Mouse (Mus musculus): ENCODE data around the gene Coq10b. TPM values are rescaled to one million over a fixed set of nuclear protein-coding genes. Genes with fewer than 3 reads are reported as not detected.
A peak's percentile ranks its signal among the peaks of the same experiment; 100 is the strongest.

Coq10b gene
- polyA plus RNA-seq, 1 experiment from 2014 or later = 22.0 TPM

DNA sequence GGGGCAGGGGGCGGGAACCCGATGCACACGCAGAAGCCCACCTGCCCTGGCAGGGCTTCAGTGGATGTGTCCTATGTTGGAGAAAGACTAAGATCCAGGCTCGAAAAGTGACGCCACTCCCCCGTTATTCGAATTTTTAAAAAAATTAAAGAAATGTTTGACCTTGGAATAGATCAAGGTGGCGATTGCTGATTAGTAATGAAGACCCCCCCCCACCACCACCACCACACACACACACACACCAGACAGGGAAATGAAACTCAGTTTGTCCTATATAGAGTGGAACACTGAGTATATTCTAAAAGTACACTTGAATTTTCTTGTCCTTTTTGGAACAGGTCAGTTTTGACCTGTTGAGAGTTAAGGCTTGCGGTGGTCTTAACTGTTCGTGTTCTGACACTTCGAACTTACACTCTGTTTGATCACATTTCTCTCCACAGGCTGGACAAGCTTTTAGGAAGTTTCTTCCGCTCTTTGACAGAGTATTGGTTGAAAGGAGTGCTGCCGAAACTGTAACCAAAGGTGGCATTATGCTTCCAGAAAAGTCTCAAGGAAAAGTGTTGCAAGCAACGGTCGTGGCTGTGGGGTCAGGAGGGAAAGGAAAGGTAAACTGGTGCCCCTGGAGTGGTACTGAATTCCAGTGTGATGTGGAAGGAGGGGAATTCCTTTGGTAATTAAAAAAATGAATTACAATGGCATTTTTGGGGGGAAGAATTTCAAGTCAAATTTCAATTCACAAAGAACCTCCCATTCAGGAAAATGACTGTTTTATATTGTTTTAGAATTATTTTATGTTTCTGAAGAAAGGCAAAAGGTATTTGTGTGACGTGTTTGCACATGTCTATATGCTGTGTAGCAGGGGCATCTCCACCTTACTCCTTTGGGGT lies 36.3 kb downstream of the Coq10b start:
- H3K36me3 ChIP-seq (replicated peaks) = peaks cover 67% of the 10 kb centered on the region
- H3K4me1 ChIP-seq = peaks cover 38% of the 10 kb centered on the region
- H3K9me3 ChIP-seq = no peaks in the 10 kb centered on the region
- no peaks in the 10 kb centered on the region for H3K27me3 ChIP-seq (replicated peaks; ENCODE audit: low read depth, poor library complexity, severe bottlenecking)
- no peak for DNase-seq (ENCODE audit: low spot score)
- peak overlapping the region; percentile 99 for H3K27ac ChIP-seq (replicated peaks)
- H3K4me3 ChIP-seq = peak overlapping the region; percentile 96
- 10% methylated on average over 16 of the region's 16 CpGs for WGBS

- peaks cover 64% of the 10 kb centered on the region for H3K36me3 ChIP-seq (replicated peaks)
- no peaks in the 10 kb centered on the region for H3K9me3 ChIP-seq
- WGBS = 92% methylated on average over 5 of the region's 5 CpGs
- H3K27me3 ChIP-seq (replicated peaks; ENCODE audit: low read depth, poor library complexity, severe bottlenecking) = no peaks in the 10 kb centered on the region
- peaks cover 31% of the 10 kb centered on the region for H3K4me1 ChIP-seq
- H3K4me3 ChIP-seq = peak overlapping the region; percentile 96
- no peak for DNase-seq (ENCODE audit: low spot score)
- H3K27ac ChIP-seq (replicated peaks) = peak overlapping the region; percentile 99
Observed at GRCm38 (mm10) chr1:55089498-55090064, 37.0 kb downstream of the Coq10b start.

DNA sequence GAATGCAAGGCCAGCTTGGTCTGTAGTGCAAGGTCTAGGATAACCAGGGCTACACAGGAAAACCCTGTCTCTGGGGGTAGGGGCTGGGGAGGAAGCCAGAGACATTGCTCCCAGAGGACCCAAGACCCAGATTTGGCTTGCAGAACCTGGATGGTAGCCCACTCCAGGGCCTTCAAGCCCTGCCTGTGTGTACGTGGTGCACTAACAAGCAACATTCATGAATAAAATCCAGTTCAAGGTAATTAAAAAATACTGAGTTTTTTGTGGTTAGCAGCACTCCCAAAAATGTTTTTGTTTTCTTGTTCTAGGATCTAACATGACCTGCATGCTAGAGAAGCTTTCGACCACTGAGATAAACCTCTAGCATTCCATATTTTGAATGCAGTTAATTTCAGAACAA lies 39.5 kb downstream of the Coq10b start:
- H3K4me3 ChIP-seq = no peak overlapping the region
- peaks cover 49% of the 10 kb centered on the region for H3K36me3 ChIP-seq (replicated peaks)
- peaks cover 13% of the 10 kb centered on the region for H3K4me1 ChIP-seq
- H3K27me3 ChIP-seq (replicated peaks; ENCODE audit: low read depth, poor library complexity, severe bottlenecking) = no peaks in the 10 kb centered on the region
- 90% methylated on average over 2 of the region's 2 CpGs for WGBS
- no peak overlapping the region for H3K27ac ChIP-seq (replicated peaks)
- H3K9me3 ChIP-seq = no peaks in the 10 kb centered on the region
- no peak for DNase-seq (ENCODE audit: low spot score)

DNA sequence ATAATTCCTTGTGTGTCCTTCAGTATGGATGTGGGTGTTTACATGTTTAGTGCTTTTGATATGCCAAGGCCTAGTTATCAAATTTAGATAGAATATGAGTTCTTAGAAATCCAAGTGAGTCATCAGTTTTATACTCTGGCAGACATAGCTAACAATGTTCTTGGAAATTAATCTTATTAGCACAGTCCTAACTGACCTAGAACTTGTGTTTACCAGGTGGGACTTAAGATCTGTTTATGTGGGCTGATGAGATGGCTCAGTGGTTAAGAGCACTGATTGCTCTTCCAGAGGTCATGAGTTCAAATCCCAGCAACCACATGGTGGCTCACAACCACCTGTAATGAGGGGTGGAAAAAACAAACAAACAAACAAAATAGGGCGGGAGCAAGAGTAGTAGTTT lies 39.9 kb downstream of the Coq10b start:
- no peak overlapping the region for H3K4me3 ChIP-seq
- DNase-seq (ENCODE audit: low spot score) = no peak
- H3K36me3 ChIP-seq (replicated peaks) = peaks cover 49% of the 10 kb centered on the region
- H3K27me3 ChIP-seq (replicated peaks; ENCODE audit: low read depth, poor library complexity, severe bottlenecking) = no peaks in the 10 kb centered on the region
- H3K9me3 ChIP-seq = no peaks in the 10 kb centered on the region
- 75% methylated on average over 1 of the region's 1 CpGs for WGBS
- H3K4me1 ChIP-seq = peaks cover 13% of the 10 kb centered on the region
- H3K27ac ChIP-seq (replicated peaks) = no peak overlapping the region

- WGBS = 89% methylated on average over 9 of the region's 9 CpGs
- Histone ChIP-seq H3K4me1 (no peaks in the 10 kb centered on the region), H3K9me3 (no peaks in the 10 kb centered on the region), H3K27ac (replicated peaks) (no peak overlapping the region), H3K27me3 (replicated peaks; ENCODE audit: low read depth, poor library complexity, severe bottlenecking) (no peaks in the 10 kb centered on the region), H3K4me3 (no peak overlapping the region), H3K36me3 (replicated peaks) (no peaks in the 10 kb centered on the region)
- no peak for DNase-seq (ENCODE audit: low spot score)
Observed at GRCm38 (mm10) chr1:55106919-55107585, 54.5 kb downstream of the Coq10b start.

DNA sequence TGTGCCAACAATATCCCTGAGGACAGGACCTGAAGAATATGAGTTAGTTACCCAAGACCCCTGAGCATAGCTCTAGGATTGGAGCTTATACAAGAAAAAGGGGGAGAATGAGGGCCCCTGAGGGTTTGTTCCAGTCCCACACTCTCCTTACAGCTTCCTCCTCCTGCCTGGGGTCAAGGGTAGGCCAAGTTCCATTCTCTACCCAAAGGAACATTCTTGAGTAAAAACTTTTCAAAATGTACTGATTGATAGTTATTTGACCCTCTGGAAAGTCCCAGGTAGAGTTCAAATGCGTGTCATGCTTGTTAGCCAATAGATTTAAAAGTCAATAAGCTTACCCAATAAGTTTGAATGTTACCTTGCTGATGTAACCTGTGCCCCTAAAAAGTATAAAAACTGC lies 55.1 kb downstream of the Coq10b start:
- no peak for DNase-seq (ENCODE audit: low spot score)
- Histone ChIP-seq H3K4me3 (no peak overlapping the region), H3K27ac (replicated peaks) (no peak overlapping the region), H3K4me1 (no peaks in the 10 kb centered on the region), H3K36me3 (replicated peaks) (no peaks in the 10 kb centered on the region), H3K27me3 (replicated peaks; ENCODE audit: low read depth, poor library complexity, severe bottlenecking) (no peaks in the 10 kb centered on the region), H3K9me3 (no peaks in the 10 kb centered on the region)
- WGBS = 85% methylated on average over 1 of the region's 1 CpGs

GRCm38 (mm10) chr1:55108473-55108872 lies 55.9 kb downstream of the Coq10b start:
- Histone ChIP-seq H3K4me1 (no peaks in the 10 kb centered on the region), H3K9me3 (no peaks in the 10 kb centered on the region), H3K4me3 (no peak overlapping the region), H3K36me3 (replicated peaks) (no peaks in the 10 kb centered on the region), H3K27ac (replicated peaks) (no peak overlapping the region), H3K27me3 (replicated peaks; ENCODE audit: low read depth, poor library complexity, severe bottlenecking) (no peaks in the 10 kb centered on the region)
- no peak for DNase-seq (ENCODE audit: low spot score)
- WGBS = 60% methylated on average over 2 of the region's 2 CpGs

DNA sequence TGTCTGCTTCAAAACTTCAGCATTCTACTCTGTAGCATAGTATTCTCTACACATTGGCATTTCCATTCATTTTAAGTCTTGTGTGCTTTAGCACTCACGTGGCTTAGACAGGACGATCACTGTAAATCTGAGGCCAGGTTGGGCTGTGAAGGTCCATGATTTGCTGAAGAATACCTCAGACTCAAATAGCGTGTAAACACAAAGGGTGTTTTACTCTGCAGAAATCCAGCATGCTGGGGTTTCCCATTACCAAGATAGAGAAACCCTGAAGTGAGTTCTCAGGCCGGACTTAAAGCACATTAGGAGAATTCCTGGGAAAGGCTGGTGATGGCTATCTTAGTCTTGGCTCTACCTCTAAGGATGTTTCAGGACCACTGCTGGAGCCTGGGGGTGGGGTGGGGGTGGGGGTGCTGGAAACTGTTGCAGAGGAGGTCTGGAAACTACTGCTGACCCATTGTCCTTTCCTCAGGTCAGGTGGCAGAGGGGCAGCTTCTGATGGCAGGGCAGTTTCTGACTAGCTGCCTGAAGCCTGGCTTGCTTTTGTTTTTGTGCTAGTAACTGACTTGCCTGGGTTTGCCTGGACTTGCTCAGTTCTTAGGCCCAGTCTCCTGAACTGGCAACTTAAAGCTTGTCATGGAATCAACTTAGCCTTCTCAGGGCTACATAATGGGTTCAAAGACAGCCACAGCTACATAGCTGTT lies 56.6 kb downstream of the Coq10b start:
- Histone ChIP-seq H3K27ac (replicated peaks) (no peak overlapping the region), H3K27me3 (replicated peaks; ENCODE audit: low read depth, poor library complexity, severe bottlenecking) (no peaks in the 10 kb centered on the region), H3K36me3 (replicated peaks) (no peaks in the 10 kb centered on the region), H3K4me3 (no peak overlapping the region), H3K4me1 (no peaks in the 10 kb centered on the region), H3K9me3 (no peaks in the 10 kb centered on the region)
- 87% methylated on average over 4 of the region's 4 CpGs for WGBS
- no peak for DNase-seq (ENCODE audit: low spot score)

Other genes starting within 250 kb of the Coq10b start
- 17.4 and 19.2 TPM in 2 replicates for gene Ankrd44, start 126.4 kb upstream of the Coq10b start, polyA plus RNA-seq (2016; fragmentation: Nextera tagmentation; extraction: Ambion mirVana)
- gene Sf3b1, start 25.3 kb upstream of the Coq10b start, polyA plus RNA-seq (2016; fragmentation: Nextera tagmentation; extraction: Ambion mirVana) = 281 and 287 TPM in 2 replicates
- 672 and 707 TPM in 2 replicates for gene Hspe1, start 35.4 kb downstream of the Coq10b start, polyA plus RNA-seq (2016; fragmentation: Nextera tagmentation; extraction: Ambion mirVana)
- gene Hspd1, start 35.5 kb downstream of the Coq10b start, polyA plus RNA-seq (2016; fragmentation: Nextera tagmentation; extraction: Ambion mirVana) = 604 and 644 TPM in 2 replicates
- gene Mob4, start 78.5 kb downstream of the Coq10b start, polyA plus RNA-seq (2016; fragmentation: Nextera tagmentation; extraction: Ambion mirVana) = 129 and 137 TPM in 2 replicates
- 10.6 and 13.6 TPM in 2 replicates for gene Rftn2, start 174.0 kb downstream of the Coq10b start, polyA plus RNA-seq (2016; fragmentation: Nextera tagmentation; extraction: Ambion mirVana)
- 3.2 and 3.4 TPM in 2 replicates for gene Mars2, start 184.4 kb downstream of the Coq10b start, polyA plus RNA-seq (2016; fragmentation: Nextera tagmentation; extraction: Ambion mirVana)